Mouse (Mus musculus) lung, postnatal 25 days (tissue): ENCODE data around the gene Slfn8.
"Not testable (repeated sequence)": the region's sequence is repeated elsewhere in the genome, so short reads cannot be mapped to it uniquely, and the experiment has no call there.

ENCODE experiments used
- DNase-seq: peaks from one replicate; pipeline ENCODE4 v3.0.0; 2022; ENCODE audit warnings: low spot score

Slfn8 gene

DNA sequence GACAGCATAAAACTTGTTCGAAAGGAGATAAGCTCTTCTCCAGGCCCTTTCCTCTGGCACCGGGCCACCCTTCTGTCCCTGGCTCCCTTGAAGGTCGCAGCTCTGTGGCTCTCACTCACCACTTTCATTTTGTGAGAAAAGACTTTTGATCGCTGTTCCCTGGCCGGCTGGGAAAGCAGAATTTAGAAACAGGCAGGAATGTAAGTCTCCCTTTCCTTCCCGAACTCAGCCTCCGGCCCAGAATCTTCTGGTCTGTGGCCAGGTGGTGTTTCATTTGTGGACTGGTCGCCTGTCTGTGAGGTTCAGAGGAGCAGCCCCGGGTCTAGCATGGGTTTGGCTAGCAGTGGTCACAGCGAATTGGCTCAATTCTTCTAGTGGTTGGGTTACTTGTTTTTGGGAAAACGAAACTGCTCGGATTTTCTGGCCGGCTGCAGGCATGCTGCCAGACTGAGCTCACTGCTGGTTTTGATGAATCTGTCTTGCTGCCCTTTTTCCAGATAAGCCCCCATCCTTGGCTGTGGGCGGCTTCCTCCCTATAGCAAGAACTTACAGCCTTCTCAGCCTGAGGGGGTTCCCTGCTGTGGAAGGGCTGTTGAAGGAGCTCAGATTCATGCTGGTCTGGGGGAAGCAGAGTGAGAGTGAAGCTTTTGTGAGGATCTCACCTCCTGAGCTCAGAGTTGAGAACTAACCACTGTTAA lies 29.0 kb downstream of the Slfn8 start, which contains the start of gene Slfn9:
TSS of gene Slfn9 (minus strand) at position 362 of the 698 bp plus-strand sequence.
- peak; percentile 21 for DNase-seq

DNA sequence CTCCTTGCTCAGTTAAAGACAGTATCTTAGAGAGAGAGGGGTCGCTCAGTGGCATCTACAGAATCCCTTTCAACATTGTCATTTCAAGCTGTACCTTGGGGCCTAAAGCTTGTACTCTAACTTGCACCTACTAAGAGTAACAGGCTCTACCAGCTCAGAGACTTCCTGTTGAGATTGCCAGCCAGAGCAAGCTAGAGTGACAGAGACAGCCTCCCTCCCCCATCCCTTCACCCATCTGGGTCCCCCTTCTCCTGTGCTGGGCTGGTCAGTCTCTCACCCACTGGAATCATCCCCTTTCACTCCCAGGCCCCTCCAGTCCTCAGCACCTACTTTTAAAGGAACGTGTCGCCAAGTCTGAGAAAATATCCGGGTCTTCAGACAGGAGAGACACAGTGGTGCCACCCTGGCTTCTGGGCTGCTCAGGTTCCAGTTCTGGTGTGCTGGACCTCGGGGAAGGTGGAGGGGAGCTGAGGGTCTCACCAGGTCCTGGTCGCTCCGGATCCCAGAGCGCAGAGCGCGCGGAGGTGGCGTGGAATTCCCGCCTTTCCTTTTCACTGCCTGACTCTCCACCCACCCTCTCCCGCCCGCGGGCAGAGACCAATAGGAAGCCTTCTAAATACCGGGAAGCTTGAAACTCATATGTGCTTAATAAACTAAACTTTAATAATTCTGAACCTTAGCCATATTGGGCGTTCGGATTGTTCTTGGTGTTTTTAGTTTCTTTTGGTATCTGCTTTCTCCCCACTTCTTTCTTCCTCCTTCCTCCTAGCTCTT lies 29.8 kb downstream of the Slfn8 start:
- DNase-seq = peak; percentile 23

DNA sequence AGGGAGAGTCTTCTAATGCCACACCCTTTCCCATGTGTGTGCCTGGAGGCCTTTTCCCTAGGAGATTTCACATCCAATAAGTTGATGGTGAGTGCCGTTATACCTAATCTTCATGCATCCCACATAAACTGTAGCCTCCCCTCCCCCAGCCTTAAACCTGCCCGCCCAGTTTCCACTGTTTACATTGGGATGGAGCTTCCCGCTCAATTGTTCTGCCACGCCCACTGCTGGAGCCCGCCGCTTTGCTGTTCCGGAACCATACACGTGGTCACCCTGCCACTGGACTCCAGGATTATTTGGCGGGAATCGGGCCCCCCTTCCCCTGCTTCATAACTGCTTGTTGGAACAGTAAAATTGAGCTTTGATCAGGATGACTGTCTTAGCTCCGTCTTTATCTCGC lies 31.3 kb downstream of the Slfn8 start:
- peak; percentile 14 for DNase-seq

DNA sequence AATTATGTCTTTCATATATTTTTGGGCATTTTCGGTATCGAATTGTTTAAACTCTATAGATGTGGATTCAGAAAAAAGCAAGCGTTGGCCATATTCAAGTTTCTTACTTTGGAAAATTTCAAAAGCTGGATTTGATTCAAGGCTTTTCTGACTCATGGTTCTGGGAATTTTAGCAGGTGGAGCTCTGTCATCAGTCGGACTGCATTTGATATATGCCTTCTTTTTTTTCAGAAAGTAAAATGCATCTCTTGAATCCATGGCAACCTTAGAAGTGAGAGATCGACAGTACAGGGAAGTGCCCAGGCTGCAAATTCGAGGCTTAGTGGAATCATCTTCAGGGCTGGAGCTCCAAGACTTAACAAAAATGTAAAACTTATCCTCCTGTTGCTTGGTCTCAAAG lies 33.0 kb downstream of the Slfn8 start:
- DNase-seq = no peak

DNA sequence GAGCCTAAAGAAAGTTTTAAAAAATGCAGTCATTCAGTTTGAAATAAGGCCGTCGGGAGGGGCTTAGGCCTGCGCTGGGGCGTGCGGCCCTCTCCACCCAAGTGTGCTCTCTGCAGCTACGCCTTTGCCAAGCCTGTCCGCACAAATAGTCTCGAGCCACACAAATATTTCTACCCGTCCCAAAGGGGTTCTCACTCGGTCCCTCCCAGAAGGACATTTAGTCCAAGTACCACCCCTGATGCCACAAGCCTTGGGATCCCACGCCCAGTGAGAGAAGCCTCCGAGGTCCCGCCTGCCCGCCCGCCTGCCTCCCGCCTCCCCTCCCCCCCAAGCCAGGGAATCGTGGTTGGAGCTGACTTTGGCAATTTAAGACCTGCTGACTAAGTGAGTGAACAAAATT lies 37.4 kb downstream of the Slfn8 start:
- DNase-seq = no peak

DNA sequence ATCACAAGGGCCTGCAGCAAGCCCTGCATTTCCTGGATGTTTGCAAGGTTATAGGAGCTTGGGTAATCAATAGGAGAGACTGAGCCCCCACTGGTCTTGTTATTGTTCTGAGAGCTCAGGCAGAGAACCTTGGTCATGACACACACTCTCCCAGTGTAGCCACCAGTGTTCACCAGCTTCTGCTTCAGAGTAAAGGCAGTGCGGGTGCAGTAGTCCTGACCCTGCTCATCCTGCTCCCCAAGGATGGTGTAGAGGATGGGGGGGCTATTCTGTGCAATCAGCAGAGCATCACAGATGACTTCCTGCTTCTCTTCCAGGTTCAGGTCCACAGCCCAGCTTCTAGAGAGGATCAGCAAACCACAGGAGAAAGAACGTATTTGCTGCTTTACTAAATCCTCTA lies 38.2 kb downstream of the Slfn8 start:
- not testable (repeated sequence) for DNase-seq

DNA sequence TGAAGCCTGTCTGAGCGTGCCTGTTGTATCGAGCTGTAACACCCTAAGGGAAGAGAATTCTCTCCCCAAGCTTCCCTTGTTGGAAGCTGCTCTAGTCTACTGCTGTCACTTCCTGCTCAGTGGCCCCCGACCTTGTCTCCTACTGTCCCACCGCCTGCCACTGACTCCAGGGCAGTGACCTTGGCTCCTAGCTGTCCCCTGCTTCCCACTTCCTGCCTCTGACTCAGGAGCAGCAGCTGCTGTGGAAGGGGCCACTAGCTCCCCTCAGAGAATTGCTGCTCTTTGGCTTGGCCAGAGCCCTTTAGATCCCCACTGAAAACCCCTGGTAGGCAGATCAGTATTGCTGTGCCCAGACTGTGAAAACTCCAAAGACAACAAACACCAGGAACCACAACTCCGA lies 46.7 kb downstream of the Slfn8 start:
- DNase-seq = peak; percentile 21

DNA sequence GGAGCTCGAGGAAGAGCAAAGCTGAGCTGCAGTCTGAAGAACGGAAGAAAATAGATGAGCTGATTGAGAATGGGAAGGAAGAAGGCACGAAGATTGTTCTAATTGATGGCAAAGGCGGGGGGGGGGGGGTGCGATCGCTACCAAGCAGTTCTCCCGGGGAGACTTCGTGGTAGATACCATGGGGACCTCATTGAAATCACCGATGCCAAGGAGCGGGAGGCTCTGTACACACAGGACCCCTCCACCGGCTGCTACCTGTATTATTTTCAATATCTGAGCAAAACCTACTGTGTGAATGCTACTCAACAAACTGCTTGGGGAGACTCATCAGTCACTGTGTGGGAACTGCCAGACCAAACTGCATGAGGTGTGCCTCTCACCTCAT lies 49.0 kb downstream of the Slfn8 start:
- no peak for DNase-seq

DNA sequence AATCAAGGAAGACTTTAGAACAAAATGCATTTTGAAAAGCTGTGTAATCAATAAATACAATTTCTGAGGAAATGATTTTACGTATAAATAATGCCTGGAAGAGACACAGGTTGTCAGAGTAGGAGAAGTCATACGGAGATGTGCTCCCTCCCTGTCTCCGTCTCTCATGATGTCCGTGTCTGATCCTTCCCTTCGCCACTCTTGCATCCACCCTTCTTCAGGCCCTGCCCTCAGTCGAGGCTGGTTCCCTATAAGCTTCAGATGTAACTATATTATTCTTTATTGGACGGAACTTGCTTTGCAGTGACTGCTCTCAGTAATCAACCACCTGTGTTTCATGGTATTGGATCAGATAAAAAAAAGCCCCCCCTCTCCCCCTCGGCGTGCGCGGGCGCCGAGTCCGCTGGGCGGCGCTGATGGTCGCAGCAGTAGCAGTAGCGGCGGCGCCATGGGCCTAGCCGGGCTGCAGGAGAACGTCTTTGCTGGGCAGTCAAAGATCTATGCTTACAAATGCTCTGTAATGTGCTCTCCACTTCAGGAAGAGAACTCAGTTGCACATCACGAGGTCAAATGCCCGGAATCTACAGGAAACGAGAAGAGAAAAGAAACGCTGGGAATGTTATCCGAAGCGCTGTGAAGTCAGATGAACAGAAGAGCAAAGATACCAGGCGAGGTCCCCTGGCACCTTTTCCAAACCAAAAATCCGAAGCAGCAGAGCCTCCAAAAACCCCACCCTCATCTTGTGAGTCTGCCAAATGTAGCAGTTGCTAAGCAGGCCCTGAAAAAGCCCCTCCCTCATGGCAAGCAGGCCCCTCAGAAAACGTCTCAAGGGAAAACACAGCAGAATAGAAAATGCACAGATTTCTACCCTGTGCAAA lies 49.7 kb downstream of the Slfn8 start:
- DNase-seq = no peak

DNA sequence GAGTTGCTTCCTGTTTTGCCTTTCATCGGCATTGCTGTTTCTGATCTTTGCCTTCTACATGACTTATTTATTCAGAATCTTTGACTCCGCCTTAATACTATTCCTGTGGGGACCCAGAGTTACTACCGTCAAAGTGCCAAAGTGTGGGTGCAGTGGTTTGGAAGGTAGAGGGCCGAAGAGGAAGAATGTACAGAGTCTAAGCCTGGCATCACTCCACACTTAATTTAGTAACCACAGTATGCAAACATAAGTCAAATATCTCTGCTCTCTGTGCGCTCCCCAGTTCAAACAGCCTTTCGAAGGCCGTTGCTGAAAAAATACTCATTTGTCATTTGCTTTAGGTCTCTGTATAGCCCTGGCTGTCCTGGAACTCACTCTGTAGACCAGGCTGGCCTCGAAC lies 58.4 kb downstream of the Slfn8 start:
- DNase-seq = no peak

DNA sequence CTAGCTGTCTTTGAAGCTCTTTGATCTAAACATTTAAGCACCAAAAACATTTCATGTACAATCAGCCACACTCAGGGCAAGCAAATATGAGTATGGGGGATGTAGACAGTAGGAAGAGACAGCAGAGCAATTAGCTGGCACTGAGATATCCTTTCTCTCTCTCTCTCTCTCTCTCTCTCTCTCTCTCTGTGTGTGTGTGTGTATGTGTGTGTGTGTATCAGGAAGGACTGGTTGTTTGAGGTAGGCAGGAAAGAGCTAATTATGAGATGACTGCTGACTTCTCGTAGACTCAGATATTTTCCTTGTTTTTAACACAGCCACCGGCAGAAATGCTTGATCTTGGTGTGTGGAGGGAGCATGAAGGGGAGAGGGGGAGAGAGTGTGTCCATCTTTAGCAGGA lies 58.9 kb downstream of the Slfn8 start:
- DNase-seq = no peak

DNA sequence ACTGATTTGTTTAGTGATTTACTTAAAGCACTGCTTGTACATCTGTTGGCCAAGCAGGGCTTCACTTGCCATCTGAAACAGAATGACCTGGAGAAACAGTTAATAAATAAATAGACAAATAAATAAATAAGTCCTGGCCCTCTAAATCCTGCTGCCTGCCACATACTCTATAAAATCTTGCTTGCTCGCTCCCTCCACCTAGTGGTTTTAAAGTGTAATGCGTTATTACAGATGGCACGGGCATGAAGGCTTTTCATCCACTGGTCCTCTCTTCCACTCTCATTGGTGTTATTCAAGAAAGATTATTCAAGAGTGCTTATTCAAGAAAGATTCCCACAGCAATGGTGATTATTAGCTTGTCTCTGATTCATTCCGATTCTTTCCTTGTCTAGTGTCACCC lies 61.0 kb downstream of the Slfn8 start:
- peak; percentile 63 for DNase-seq

DNA sequence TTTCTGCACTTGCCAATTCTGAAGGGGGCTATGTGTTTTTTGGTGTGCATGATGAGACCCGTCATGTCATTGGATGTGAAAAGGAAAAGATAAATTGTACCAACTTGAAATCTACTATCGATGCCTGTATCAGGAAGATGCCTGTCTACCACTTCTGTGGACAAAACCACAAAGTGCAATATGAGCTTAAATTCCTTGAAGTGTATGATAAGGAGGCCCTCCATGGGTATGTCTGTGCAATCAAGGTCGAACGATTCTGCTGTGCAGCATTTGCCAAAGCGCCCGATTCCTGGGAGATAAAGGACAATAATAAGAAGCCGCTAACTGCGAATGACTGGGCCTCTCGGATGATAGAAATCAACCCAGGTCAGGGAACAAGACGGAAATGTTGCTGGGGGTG lies 63.7 kb downstream of the Slfn8 start:
- DNase-seq = no peak

DNA sequence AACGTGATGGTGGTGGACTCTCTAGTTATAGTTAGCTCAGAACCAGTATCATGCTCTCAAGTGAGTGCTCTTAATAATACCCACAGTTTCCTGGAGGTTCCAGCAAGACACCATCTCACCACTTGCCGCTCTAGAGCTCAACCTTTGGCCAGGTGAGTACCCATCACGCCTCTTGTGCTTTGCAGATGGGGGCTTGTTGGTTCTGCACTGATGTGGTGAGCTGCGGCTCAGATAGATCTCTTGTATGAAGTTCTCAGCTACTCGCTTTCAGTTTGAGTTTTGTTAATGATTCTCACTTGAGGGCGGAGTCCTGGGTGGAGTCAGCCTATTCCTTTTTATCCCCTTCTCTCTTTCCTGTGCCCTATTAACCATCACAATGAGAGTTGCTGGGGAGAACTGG lies 66.0 kb downstream of the Slfn8 start:
- DNase-seq = no peak

DNA sequence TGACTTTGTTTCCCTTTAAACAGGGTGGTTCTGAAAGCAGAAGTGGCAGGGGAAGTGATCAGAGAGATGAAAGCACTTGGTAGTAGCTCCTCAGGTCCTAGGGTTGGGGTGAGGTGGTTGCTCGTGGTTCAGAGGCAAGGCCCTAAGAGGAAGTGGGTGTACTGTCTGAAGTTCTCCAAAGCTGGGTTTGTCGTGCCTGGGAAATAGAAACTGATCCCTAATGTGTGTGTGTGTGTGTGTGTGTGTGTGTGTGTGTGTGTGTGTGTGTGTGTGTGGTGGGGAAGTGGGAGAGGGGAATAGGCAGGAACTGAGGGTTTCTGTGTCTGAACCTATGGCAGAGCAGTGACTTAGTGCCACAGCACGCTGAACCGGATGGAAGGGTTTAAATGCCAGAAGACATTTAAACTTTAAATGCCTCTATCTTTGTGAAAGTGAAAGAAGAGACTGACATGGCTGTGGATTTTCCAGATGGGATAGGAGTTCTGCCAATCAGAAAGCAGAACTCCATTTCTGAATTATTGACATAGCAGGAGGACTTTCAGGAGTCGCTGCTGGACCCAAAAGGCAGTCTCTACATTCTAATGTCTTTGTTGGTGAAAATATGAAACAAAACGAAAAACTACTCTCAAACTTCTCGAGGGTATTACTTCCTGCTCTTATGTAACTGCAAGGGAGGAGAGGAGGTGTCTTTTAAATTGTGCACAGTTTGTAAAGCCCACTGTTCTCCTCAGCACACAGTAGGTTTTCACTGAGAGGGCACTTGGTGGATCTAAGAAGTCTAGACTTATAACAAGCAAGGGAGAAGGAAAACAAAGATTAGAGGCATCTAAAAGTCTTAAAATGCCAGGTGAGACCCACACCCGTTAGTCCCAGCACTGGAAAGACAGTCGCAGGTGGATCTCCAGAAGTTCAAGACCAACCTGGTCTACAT lies 67.7 kb downstream of the Slfn8 start:
- DNase-seq = peak; percentile 64
